Mouse (Mus musculus) regulatory T cell (primary cell): ENCODE measurements around the gene Themis.

Experiments used
- in situ Hi-C: fragments of 300-600 bp; cut with MboI, MseI; formaldehyde crosslinking; loops from one replicate; pipeline ENCODE4 v1.15.1; 2025; ENCODE audit warnings: high pct_unique_total_duplicates

Gene Themis

DNA sequence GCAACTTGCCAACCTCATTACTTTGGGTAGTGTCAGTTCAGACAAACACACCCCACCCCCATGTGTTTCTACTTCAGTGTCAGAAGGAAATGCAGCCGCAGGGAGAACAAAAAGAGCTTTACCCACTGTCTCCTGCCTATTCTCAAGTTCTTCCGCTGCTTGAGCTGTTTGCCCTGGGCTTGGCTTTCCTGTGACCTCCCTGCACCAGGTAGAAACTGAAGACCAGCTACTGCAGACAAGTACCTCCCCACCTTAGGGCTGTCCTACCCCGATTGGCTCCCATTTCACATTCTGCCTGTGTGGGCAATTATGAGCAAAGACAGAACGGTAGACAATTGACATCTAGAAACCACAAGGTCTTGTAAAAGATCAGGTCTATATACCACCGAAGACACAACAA lies at the start of gene Themis:
Themis (plus strand) TSS at position 100 of the 400 bp plus-strand sequence.
- in situ Hi-C loops = loop anchor here (10.0 kb wide), 1 partner anchor 647 kb away; the partner anchor contains the start of gene Echdc1

- in situ Hi-C loops = no loop called here
Observed at GRCm38 (mm10) chr10:28619415-28619814, 48.7 kb upstream of the Themis start.

DNA sequence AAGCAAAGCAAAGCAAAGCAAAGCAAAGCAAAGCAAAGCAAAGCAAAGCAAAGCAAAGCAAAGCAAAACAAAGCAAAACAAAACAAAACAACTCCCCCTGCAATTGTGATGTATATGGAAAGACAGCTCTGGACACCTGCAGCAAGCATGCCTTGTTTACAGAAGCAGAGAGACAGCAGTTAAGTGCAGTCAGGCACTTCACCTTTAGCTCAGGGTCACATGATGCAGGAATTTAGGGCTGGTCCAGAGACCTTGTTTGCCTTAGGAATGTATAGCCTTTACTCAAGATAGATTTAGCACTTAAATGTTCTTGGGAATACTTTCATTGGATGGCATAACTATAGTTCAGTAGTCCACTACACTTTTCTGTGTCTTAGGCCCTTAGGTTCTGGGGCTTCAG lies 32.1 kb upstream of the Themis start:
- in situ Hi-C loops = no loop called here

DNA sequence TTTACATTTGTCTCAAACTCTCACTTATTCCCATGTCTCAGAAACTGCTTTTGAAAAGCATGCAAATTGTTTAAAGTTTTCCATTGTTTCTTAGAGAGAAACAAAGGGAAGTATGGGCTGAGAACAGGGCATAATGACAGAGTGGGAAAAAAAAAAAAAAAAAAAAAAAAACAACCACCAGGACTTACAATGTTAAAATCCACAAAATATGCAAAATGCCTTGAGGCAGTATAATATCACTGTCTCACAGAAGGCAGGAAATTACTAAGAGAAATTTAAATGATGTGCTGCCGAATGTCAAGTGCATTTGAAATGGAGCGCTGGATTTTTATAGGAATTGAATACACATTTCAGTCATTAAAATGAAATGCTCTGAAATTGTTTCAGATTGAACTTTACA lies 26.3 kb upstream of the Themis start:
- in situ Hi-C loops = loop anchor here (10.0 kb wide), 1 partner anchor 57 kb away; no protein-coding TSS in a partner anchor

DNA sequence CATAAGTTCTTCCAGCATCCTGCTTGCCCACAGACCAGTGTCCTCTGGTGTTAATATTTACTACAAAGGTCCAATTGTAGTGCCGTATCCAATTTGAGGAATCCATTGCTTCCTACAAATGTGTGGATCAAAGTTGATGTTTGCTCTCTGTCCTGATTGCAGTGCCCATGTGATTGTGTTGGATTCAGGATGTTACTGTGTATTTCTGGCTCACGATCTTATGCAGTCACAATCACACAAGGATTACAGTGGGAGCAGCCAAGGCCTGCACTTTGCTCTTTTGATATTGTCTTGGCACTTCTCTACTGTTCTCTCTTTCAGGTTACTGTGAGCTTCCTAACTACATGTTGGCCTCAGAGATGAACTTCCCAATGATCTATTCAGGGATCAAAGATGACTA lies 20.3 kb upstream of the Themis start:
- in situ Hi-C loops = loop anchor here (10.0 kb wide), 1 partner anchor 63 kb away; no protein-coding TSS in a partner anchor

DNA sequence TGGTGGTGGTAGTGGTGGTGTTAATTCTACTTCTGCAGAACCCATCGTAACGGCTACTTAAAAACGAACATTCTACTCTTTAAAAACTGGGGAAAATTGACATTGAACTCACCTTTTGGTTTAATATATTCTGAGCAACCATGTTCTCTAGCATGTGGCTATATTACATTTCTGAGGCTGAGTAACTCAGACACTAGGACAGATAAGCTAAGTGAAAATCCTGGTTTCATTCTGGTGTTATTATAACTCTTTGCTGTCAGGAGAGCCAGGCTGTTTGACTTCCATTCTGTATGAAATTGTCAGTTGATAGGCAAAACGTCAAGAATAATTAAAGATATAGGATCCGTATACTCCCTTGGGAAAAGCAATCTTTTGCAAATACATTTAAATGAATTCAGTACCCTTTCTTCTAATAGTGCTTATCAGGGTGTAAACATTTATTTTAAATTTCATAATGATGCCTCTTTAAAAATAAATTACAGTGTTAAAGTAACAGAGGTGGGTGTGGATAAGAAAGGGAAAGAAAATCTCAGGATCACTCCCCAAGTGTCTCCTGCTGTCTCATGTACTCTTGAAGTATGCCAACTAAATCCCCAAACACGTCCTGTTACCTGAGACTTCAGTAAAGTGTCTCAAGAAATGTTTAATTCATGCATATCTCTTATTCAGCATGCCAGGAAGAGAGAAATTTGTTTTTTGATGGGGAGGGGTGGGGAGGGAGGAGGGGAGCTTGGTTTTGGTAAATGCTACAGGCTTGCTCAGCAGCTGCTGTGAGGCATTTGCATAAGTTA lies 18.9 kb upstream of the Themis start:
- in situ Hi-C loops = loop anchor here (10.0 kb wide), 1 partner anchor 65 kb away; no protein-coding TSS in a partner anchor

DNA sequence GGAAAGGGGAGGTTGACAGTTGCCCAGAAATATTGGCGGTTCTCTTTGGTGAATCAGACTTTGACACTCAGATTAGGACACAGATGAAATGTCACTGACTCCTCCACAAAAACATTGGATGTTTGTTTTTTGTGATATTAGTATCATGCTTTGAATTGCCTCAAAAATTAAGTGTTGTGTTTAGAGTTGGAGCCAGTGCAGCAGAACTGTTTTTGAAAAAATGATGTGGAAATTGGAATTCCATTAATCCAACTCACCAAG lies 18.3 kb upstream of the Themis start:
- in situ Hi-C loops = loop anchor here (10.0 kb wide), 2 partner anchors 65 to 535 kb away; no protein-coding TSS in a partner anchor

DNA sequence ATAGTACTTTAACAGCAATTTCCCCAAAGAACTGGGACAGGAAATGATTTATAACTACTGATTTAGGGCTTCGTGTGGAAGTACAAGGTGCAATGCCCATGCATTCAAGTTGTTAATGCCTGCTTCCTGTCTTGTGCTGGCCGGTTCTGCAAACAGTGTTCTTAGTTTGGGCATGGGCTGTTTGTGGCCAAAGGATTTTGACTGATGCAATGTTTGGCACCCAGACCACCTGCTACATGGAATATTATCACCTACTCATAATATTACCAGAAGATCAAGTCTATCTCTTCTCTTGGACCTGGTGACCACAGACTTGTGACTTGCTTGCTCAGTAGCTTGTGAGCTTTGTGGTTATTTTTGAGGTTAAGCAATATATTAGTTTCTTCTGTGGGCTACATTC lies 16.2 kb upstream of the Themis start:
- in situ Hi-C loops = loop anchor here (10.0 kb wide), 1 partner anchor 537 kb away; no protein-coding TSS in a partner anchor

GRCm38 (mm10) chr10:28654733-28655132 lies 13.4 kb upstream of the Themis start:
- in situ Hi-C loops = loop anchor here (5.0 to 10.0 kb wide), 3 partner anchors 57 to 540 kb away; no protein-coding TSS in a partner anchor

DNA sequence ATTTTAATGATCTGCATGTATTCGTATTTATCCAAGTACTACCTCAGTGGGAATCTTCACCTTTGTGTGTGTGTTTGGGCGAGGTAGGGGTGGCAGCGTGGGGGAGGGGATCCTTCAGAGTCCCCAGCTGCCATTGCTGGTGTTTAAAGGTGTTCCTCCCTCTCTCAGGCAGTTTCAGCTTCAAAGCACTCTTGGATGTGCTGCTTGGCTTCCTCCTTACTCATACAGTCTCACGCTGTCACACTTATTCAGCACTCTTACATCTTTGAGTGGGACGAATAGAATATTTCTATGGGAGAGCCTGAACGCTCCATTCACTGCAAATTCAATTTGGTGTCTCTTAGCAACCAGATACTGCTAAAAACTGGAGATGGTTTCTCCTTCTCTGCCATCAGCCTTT lies 3.0 kb upstream of the Themis start:
- in situ Hi-C loops = loop anchor here (10.0 kb wide), 1 partner anchor 650 kb away; the partner anchor contains the start of gene Echdc1

- in situ Hi-C loops = loop anchor here (10.0 kb wide), 1 partner anchor 159 kb away; no protein-coding TSS in a partner anchor
Observed at GRCm38 (mm10) chr10:28673931-28674330, 5.8 kb downstream of the Themis start.

DNA sequence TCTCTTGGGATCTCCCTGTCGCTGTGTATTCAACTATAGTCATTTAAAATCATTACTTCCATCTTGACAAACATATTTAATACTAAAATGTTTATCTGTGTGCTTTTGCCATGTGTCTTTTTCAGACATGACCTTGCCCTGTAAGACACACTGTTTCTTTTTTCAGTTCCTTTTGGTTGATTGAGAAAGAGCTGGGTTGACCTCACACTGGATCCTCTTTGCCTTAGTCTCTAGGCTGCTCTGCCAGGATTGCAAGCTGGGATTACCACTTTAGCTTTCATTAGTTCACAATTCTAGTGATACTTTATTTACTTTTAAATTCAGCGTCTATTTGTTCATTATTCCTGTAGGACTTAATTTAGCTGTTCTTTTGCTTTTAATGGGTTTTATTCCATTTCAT lies 7.2 kb downstream of the Themis start:
- in situ Hi-C loops = loop anchor here (10.0 kb wide), 1 partner anchor 161 kb away; no protein-coding TSS in a partner anchor

DNA sequence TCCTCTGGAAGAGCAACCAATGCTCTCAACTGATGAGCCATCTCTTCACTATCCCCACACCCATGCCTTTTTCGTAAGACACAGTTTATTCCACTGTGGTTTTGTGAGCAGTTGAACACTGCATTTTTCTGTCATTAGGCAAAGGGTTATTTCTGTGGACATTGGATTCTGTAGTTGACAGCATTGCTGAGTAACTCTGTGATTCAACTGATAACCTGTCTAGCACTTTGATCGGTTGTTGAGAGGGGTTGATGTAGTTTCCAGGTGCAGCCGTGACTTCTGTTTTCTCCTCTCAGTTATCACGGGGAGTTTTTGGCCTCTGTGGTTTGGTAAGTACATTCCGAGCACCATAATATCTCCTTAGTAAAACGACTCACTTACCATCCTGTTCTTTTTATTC lies 26.8 kb downstream of the Themis start:
- in situ Hi-C loops = no loop called here

- in situ Hi-C loops = no loop called here
Observed at GRCm38 (mm10) chr10:28696032-28696431, 27.9 kb downstream of the Themis start.

GRCm38 (mm10) chr10:28698175-28698574 lies 30.0 kb downstream of the Themis start:
- in situ Hi-C loops = no loop called here

- in situ Hi-C loops = no loop called here
Observed at GRCm38 (mm10) chr10:28721828-28722227, 53.7 kb downstream of the Themis start.

GRCm38 (mm10) chr10:28723266-28723665 lies 55.1 kb downstream of the Themis start:
- in situ Hi-C loops = no loop called here

GRCm38 (mm10) chr10:28730122-28730521 lies 62.0 kb downstream of the Themis start:
- in situ Hi-C loops = no loop called here

DNA sequence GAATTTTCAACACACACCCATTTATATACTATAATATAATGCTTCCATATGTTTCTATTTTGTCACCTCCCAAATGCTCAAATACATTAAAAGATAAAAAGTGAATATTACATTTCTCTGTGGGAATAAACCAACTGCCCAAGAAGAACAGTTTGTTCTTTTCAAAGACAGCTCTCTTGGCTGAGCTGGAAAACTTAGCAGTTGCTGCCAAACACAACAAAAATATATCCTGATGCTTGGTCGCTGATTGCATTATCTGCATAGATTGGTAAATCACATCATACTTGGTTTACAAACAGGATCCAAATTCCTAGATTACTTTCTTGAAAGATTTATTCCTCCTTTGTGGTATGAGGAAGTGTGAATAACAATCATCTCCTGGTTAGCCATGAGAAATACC lies 69.8 kb downstream of the Themis start:
- in situ Hi-C loops = no loop called here

DNA sequence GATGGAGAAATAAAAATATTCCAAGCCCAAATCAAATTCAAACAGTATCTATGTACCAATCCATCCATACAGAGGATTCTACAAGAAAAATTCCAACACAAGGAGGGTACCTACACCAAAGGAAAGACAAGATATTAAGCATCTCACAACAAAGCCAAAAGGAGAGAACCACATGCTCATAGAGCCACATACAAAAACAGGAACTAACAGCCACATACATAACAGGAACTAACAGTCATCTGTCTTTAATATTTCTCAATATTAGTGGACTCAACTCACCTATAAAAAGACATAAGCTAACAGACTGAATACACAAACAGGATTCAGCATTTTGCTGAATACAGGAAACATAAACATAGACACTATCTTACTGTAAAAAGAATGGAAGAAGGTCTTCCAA lies 78.3 kb downstream of the Themis start:
- in situ Hi-C loops = no loop called here

DNA sequence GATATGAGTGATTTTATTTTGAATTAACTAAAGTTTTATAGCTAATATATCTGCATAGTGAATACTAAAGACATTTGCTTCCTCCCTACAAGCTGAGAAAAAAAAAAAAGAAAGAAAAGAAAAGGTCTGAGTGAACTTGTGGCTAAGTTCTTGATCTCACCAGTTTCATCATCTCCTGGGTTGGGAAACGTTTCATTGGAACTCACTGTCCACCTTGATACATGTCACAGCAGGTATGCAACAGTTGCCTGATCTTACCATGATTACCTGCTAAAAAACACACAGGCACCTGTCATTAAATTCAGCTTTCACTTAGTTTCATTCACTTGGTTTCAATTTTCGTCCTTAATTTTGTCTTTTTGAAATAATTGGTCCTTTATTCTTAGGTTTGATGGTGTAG lies 85.2 kb downstream of the Themis start:
- in situ Hi-C loops = no loop called here

- in situ Hi-C loops = no loop called here
Observed at GRCm38 (mm10) chr10:28754927-28755326, 86.8 kb downstream of the Themis start.

- in situ Hi-C loops = no loop called here
Observed at GRCm38 (mm10) chr10:28776777-28777402, 108.7 kb downstream of the Themis start.
